Mouse (Mus musculus): Measurements from ENCODE around the gene Trim30a. TPM values are rescaled to one million over a fixed set of nuclear protein-coding genes. Genes with fewer than 3 reads are reported as not detected.
"Not testable (repeated sequence)": the region's sequence is repeated elsewhere in the genome, so short reads cannot be mapped to it uniquely, and the experiment has no call there.

Gene Trim30a
- 0.48 and 0.73 TPM in 2 replicates for polyA plus RNA-seq (2016; fragmentation: Nextera tagmentation; extraction: Ambion mirVana)

GRCm38 (mm10) chr7:104465065-104465744, at the start of gene Trim30a:
Gene Trim30a, minus strand, starts transcription at chr7:104465193.
- WGBS: 74% methylated on average over 3 of the region's 3 CpGs
- Histone ChIP-seq H3K27me3 (no peaks in the 10 kb centered on the region), H3K4me1 (replicated peaks) (no peaks in the 10 kb centered on the region), H3K9me3 (no peaks in the 10 kb centered on the region), H3K9ac (replicated peaks) (no peak within 1 kb of the TSS), H3K4me3 (replicated peaks) (no peak within 1 kb of the TSS), H3K27ac (no peak within 1 kb of the TSS), H3K36me3 (no peaks in the 10 kb centered on the region), H3K4me2 (no peak within 1 kb of the TSS)
- ATAC-seq (ENCODE audit: insufficient number of reproducible peaks, insufficient read depth, low FRiP score, low TSS enrichment, low read depth): no peak

GRCm38 (mm10) chr7:104507421-104508065, 42.5 kb upstream of the Trim30a start, which contains the start of gene Trim30d:
Gene Trim30d, minus strand, starts transcription at chr7:104507849.
- H3K4me1 ChIP-seq (replicated peaks); H3K4me3 ChIP-seq (replicated peaks); H3K9ac ChIP-seq (replicated peaks); H3K27me3 ChIP-seq; H3K27ac ChIP-seq; H3K4me2 ChIP-seq; H3K9me3 ChIP-seq; ATAC-seq (ENCODE audit: insufficient number of reproducible peaks, insufficient read depth, low FRiP score, low TSS enrichment, low read depth); H3K36me3 ChIP-seq: not testable (repeated sequence)

GRCm38 (mm10) chr7:104501589-104502371, 36.8 kb upstream of the Trim30a start:
- H3K27ac ChIP-seq: no peak overlapping the region
- H3K36me3 ChIP-seq: no peaks in the 10 kb centered on the region
- peak overlapping the region; percentile 47 for H3K4me3 ChIP-seq (replicated peaks)
- peak; percentile 89 for ATAC-seq (ENCODE audit: insufficient number of reproducible peaks, insufficient read depth, low FRiP score, low TSS enrichment, low read depth)
- 3% methylated on average over 56 of the region's 59 CpGs for WGBS
- peak overlapping the region; percentile 62 for H3K4me2 ChIP-seq
- H3K4me1 ChIP-seq (replicated peaks): no peaks in the 10 kb centered on the region
- H3K27me3 ChIP-seq: peaks cover 7% of the 10 kb centered on the region
- peak overlapping the region; percentile 53 for H3K9ac ChIP-seq (replicated peaks)
- 0 out of 2 replicates have a peak, but pooled peaks cover 2% of the 10 kb centered on the region for H3K9me3 ChIP-seq

- not testable (repeated sequence) for ATAC-seq (ENCODE audit: insufficient number of reproducible peaks, insufficient read depth, low FRiP score, low TSS enrichment, low read depth); H3K9ac ChIP-seq (replicated peaks); H3K4me1 ChIP-seq (replicated peaks); H3K4me2 ChIP-seq; H3K27me3 ChIP-seq; H3K9me3 ChIP-seq; H3K27ac ChIP-seq; H3K36me3 ChIP-seq; H3K4me3 ChIP-seq (replicated peaks)
- WGBS: 75% methylated on average over 6 of the region's 6 CpGs
These were observed 36.2 kb upstream of the Trim30a start for GRCm38 (mm10) chr7:104501186-104501585.

GRCm38 (mm10) chr7:104499464-104499863, 34.5 kb upstream of the Trim30a start:
- H3K9ac ChIP-seq (replicated peaks); H3K9me3 ChIP-seq; H3K36me3 ChIP-seq; H3K4me2 ChIP-seq; ATAC-seq (ENCODE audit: insufficient number of reproducible peaks, insufficient read depth, low FRiP score, low TSS enrichment, low read depth); H3K27me3 ChIP-seq; H3K4me3 ChIP-seq (replicated peaks); H3K4me1 ChIP-seq (replicated peaks); H3K27ac ChIP-seq: not testable (repeated sequence)
- WGBS: 29% methylated on average over 7 of the region's 8 CpGs

- H3K27me3 ChIP-seq: no peaks in the 10 kb centered on the region
- no peaks in the 10 kb centered on the region for H3K4me1 ChIP-seq (replicated peaks)
- no peak overlapping the region for H3K27ac ChIP-seq
- no peaks in the 10 kb centered on the region for H3K9me3 ChIP-seq
- no peak overlapping the region for H3K4me3 ChIP-seq (replicated peaks)
- H3K4me2 ChIP-seq: no peak overlapping the region
- 60% methylated on average over 2 of the region's 2 CpGs for WGBS
- no peak for ATAC-seq (ENCODE audit: insufficient number of reproducible peaks, insufficient read depth, low FRiP score, low TSS enrichment, low read depth)
- no peaks in the 10 kb centered on the region for H3K36me3 ChIP-seq
- no peak overlapping the region for H3K9ac ChIP-seq (replicated peaks)
These were observed 18.9 kb downstream of the Trim30a start for GRCm38 (mm10) chr7:104445961-104446645.

- 95% methylated on average over 3 of the region's 3 CpGs for WGBS
- Histone ChIP-seq H3K9me3 (no peaks in the 10 kb centered on the region), H3K27ac (no peak overlapping the region), H3K36me3 (no peaks in the 10 kb centered on the region), H3K9ac (replicated peaks) (no peak overlapping the region), H3K4me3 (replicated peaks) (no peak overlapping the region), H3K4me2 (no peak overlapping the region), H3K27me3 (no peaks in the 10 kb centered on the region), H3K4me1 (replicated peaks) (no peaks in the 10 kb centered on the region)
- ATAC-seq (ENCODE audit: insufficient number of reproducible peaks, insufficient read depth, low FRiP score, low TSS enrichment, low read depth): no peak
These were observed 60.5 kb downstream of the Trim30a start for GRCm38 (mm10) chr7:104404460-104404950.

- Histone ChIP-seq H3K9me3 (no peaks in the 10 kb centered on the region), H3K36me3 (no peaks in the 10 kb centered on the region), H3K27me3 (no peaks in the 10 kb centered on the region), H3K27ac (no peak overlapping the region), H3K4me1 (replicated peaks) (no peaks in the 10 kb centered on the region), H3K4me3 (replicated peaks) (no peak overlapping the region), H3K9ac (replicated peaks) (no peak overlapping the region), H3K4me2 (no peak overlapping the region)
- ATAC-seq (ENCODE audit: insufficient number of reproducible peaks, insufficient read depth, low FRiP score, low TSS enrichment, low read depth): no peak
These were observed 63.9 kb downstream of the Trim30a start for GRCm38 (mm10) chr7:104401140-104401539.

GRCm38 (mm10) chr7:104400698-104401097, 64.3 kb downstream of the Trim30a start, which contains the start of gene Trim30c:
Gene Trim30c, minus strand, starts transcription at chr7:104400837.
- 87% methylated on average over 1 of the region's 1 CpGs for WGBS
- no peaks in the 10 kb centered on the region for H3K36me3 ChIP-seq
- ATAC-seq (ENCODE audit: insufficient number of reproducible peaks, insufficient read depth, low FRiP score, low TSS enrichment, low read depth): no peak
- H3K27ac ChIP-seq: no peak within 1 kb of the TSS
- H3K4me1 ChIP-seq (replicated peaks): no peaks in the 10 kb centered on the region
- H3K4me3 ChIP-seq (replicated peaks): no peak within 1 kb of the TSS
- H3K9me3 ChIP-seq: no peaks in the 10 kb centered on the region
- H3K27me3 ChIP-seq: no peaks in the 10 kb centered on the region
- H3K9ac ChIP-seq (replicated peaks): no peak within 1 kb of the TSS
- no peak within 1 kb of the TSS for H3K4me2 ChIP-seq

GRCm38 (mm10) chr7:104398492-104398891, 66.5 kb downstream of the Trim30a start:
- H3K9me3 ChIP-seq: no peaks in the 10 kb centered on the region
- WGBS: 71% methylated on average over 1 of the region's 1 CpGs
- H3K36me3 ChIP-seq: no peaks in the 10 kb centered on the region
- ATAC-seq (ENCODE audit: insufficient number of reproducible peaks, insufficient read depth, low FRiP score, low TSS enrichment, low read depth): no peak
- H3K4me1 ChIP-seq (replicated peaks): no peaks in the 10 kb centered on the region
- H3K4me2 ChIP-seq: no peak overlapping the region
- H3K27me3 ChIP-seq: no peaks in the 10 kb centered on the region
- no peak overlapping the region for H3K4me3 ChIP-seq (replicated peaks)
- H3K9ac ChIP-seq (replicated peaks): no peak overlapping the region
- H3K27ac ChIP-seq: no peak overlapping the region

All from limb, embryonic 12.5 days (tissue).